Mouse (Mus musculus) liver, adult 2 months (tissue): ENCODE results near the gene Eng. TPM values are rescaled to one million over a fixed set of nuclear protein-coding genes. Genes with fewer than 3 reads are reported as not detected.
A peak's percentile ranks its signal among the peaks of the same experiment; 100 is the strongest.

Experiments
- DNase-seq: peaks from one replicate; pipeline ENCODE4 v3.0.0-alpha.2; 2011; ENCODE audit warnings: low read depth, low spot score; ENCODE audit errors: extremely low read depth
- H3K27ac ChIP-seq: fragments of 200-500 bp; replicated peaks from 2 replicates; pipeline ENCODE4 v1.5.1; 2012; ENCODE audit warnings: low read depth, mild to moderate bottlenecking, control low read depth, inconsistent platforms, low read length; ENCODE audit not compliant: insufficient read depth
- H3K27me3 ChIP-seq: fragments of 200-500 bp; 2 replicates; pipeline ENCODE4 v1.6.1; 2012; ENCODE audit warnings: mild to moderate bottlenecking, moderate library complexity, low read length, inconsistent platforms; ENCODE audit not compliant: control insufficient read depth, insufficient read depth
- H3K36me3 ChIP-seq: fragments of 200-500 bp; 2 replicates; pipeline ENCODE4 v1.6.1; 2012; ENCODE audit warnings: low read length, inconsistent platforms; ENCODE audit not compliant: control insufficient read depth, insufficient read depth
- H3K4me1 ChIP-seq: fragments of 200-500 bp; 2 replicates; pipeline ENCODE4 v1.6.1; 2011; ENCODE audit warnings: low read length; ENCODE audit not compliant: control insufficient read depth, insufficient read depth
- H3K4me3 ChIP-seq: fragments of 200-500 bp; 2 replicates; pipeline ENCODE4 v1.5.1; 2011; ENCODE audit warnings: low read depth, mild to moderate bottlenecking, control low read depth, low read length, moderate library complexity; ENCODE audit not compliant: insufficient read depth
- H3K79me2 ChIP-seq: fragments of 200-500 bp; 2 replicates; pipeline ENCODE4 v1.6.1; 2012; ENCODE audit warnings: inconsistent platforms, mild to moderate bottlenecking, low read length, moderate library complexity; ENCODE audit not compliant: control insufficient read depth, insufficient read depth
- H3K9ac ChIP-seq: fragments of 200-500 bp; 2 replicates; pipeline ENCODE4 v1.6.1; 2012; ENCODE audit warnings: low read depth, mild to moderate bottlenecking, control low read depth, inconsistent platforms, low read length
- CTCF ChIP-seq: fragments of 200-500 bp; IDR thresholded peaks from 2 replicates; pipeline ENCODE4 v1.5.1; 2011; ENCODE audit warnings: low read depth, low read length, control low read depth
- POLR2A ChIP-seq: fragments of 200-500 bp; IDR thresholded peaks from 2 replicates; pipeline ENCODE4 v1.6.1; 2011; ENCODE audit warnings: low read length, control low read depth; ENCODE audit not compliant: insufficient read depth; ENCODE audit errors: extremely low read depth
- WGBS: fragments of 180-500 bp; shearing (Covaris S2); methylation state at CpG from one replicate; pipeline ENCODE4 v1.1.7; 2018; 5-methylcytosine and 5-hydroxymethylcytosine counted together
- polyA plus RNA-seq: library from polyadenylated mRNA; depleted of rRNA; stranded (reverse); fragments of >200 nt; gene quantifications from 2 replicates; pipeline ENCODE4 v1.2.3, GENCODE M21; 2012
- total RNA-seq: library from RNA; depleted of rRNA; stranded (reverse); fragments of >200 nt; gene quantifications from 2 replicates; pipeline ENCODE4 v1.2.3, GENCODE M21; 2014

The Eng gene
- total and polyA plus RNA-seq, 2 experiments, result 14.2 to 70.8 TPM

GRCm38 (mm10) chr2:32665345-32665744 is 18.9 kb downstream of the Eng start:
- Histone ChIP-seq H3K79me2 (no peaks in the 10 kb centered on the region), H3K4me1 (0 out of 2 replicates have a peak, but pooled peaks cover 2% of the 10 kb centered on the region), H3K27ac (no peak overlapping the region), H3K9ac (no peak overlapping the region; the same call in 1 of the 2 replicates), H3K27me3 (no peaks in the 10 kb centered on the region), H3K4me3 (no peak overlapping the region), H3K36me3 (no peaks in the 10 kb centered on the region; the same call in 1 of the 2 replicates)
- DNase-seq, result no peak
- 79% methylated on average over 8 of the region's 8 CpGs for WGBS
- no peak for TF ChIP-seq CTCF
- no peak for TF ChIP-seq POLR2A

- Histone ChIP-seq H3K79me2 (no peaks in the 10 kb centered on the region), H3K9ac (no peak overlapping the region), H3K27ac (no peak overlapping the region), H3K4me3 (no peak overlapping the region), H3K27me3 (no peaks in the 10 kb centered on the region), H3K4me1 (0 out of 2 replicates have a peak, but pooled peaks cover 2% of the 10 kb centered on the region), H3K36me3 (no peaks in the 10 kb centered on the region; the same call in 1 of the 2 replicates)
- peak; percentile 71 for DNase-seq
- WGBS, result 28% methylated on average over 6 of the region's 6 CpGs
- TF ChIP-seq CTCF (no peak), POLR2A (no peak)
Measured at GRCm38 (mm10) chr2:32665853-32666252, 19.5 kb downstream of the Eng start.

GRCm38 (mm10) chr2:32667775-32668174 is 21.4 kb downstream of the Eng start:
- peak overlapping the region; percentile 25 for H3K27ac ChIP-seq
- DNase-seq, result no peak
- H3K4me3 ChIP-seq, result no peak overlapping the region
- H3K79me2 ChIP-seq, result no peaks in the 10 kb centered on the region
- TF ChIP-seq POLR2A (no peak), CTCF (no peak)
- peaks cover 1% of the 10 kb centered on the region; the same call in 1 of the 2 replicates for H3K36me3 ChIP-seq
- WGBS, result 62% methylated on average over 11 of the region's 11 CpGs
- H3K27me3 ChIP-seq, result no peaks in the 10 kb centered on the region
- H3K4me1 ChIP-seq, result 0 out of 2 replicates have a peak, but pooled peaks cover 2% of the 10 kb centered on the region
- H3K9ac ChIP-seq, result no peak overlapping the region

- Histone ChIP-seq H3K4me1 (0 out of 2 replicates have a peak, but pooled peaks cover 2% of the 10 kb centered on the region), H3K27me3 (no peaks in the 10 kb centered on the region), H3K27ac (peak overlapping the region; percentile 25), H3K9ac (no peak overlapping the region), H3K79me2 (no peaks in the 10 kb centered on the region), H3K36me3 (peaks cover 1% of the 10 kb centered on the region; the same call in 1 of the 2 replicates), H3K4me3 (no peak overlapping the region)
- 86% methylated on average over 7 of the region's 7 CpGs for WGBS
- DNase-seq, result no peak
- TF ChIP-seq CTCF, result no peak
- TF ChIP-seq POLR2A, result no peak
Measured at GRCm38 (mm10) chr2:32668176-32668575, 21.8 kb downstream of the Eng start.

GRCm38 (mm10) chr2:32669876-32670275 is 23.5 kb downstream of the Eng start:
- H3K9ac ChIP-seq, result no peak overlapping the region

GRCm38 (mm10) chr2:32671147-32671546 is 24.8 kb downstream of the Eng start:
- H3K36me3 ChIP-seq, result peaks cover 1% of the 10 kb centered on the region; the same call in 1 of the 2 replicates
- H3K4me3 ChIP-seq, result no peak overlapping the region
- 75% methylated on average over 9 of the region's 9 CpGs for WGBS
- H3K79me2 ChIP-seq, result no peaks in the 10 kb centered on the region
- H3K9ac ChIP-seq, result no peak overlapping the region
- DNase-seq, result no peak
- no peaks in the 10 kb centered on the region for H3K27me3 ChIP-seq
- TF ChIP-seq POLR2A (no peak), CTCF (no peak)
- H3K27ac ChIP-seq, result no peak overlapping the region
- no peaks in the 10 kb centered on the region for H3K4me1 ChIP-seq

More at GRCm38 (mm10) chr2:32669876-32670275, 23.5 kb downstream of the Eng start:
- Histone ChIP-seq H3K36me3 (peaks cover 1% of the 10 kb centered on the region; the same call in 1 of the 2 replicates), H3K79me2 (no peaks in the 10 kb centered on the region), H3K4me1 (0 out of 2 replicates have a peak, but pooled peaks cover 2% of the 10 kb centered on the region), H3K27me3 (no peaks in the 10 kb centered on the region), H3K4me3 (no peak overlapping the region), H3K27ac (peak overlapping the region; percentile 12; the same call in 1 of the 2 replicates)
- TF ChIP-seq POLR2A, result no peak
- no peak for TF ChIP-seq CTCF
- 82% methylated on average over 3 of the region's 3 CpGs for WGBS
- no peak for DNase-seq
